Mouse (Mus musculus): ENCODE data around the gene Ulk4.

- TF ChIP-seq CTCF (conservative IDR thresholded peaks at IDR 0.05; ENCODE audit: low read length) (no peak), NANOG (IDR thresholded peaks at IDR 0.05; ENCODE audit: borderline replicate concordance, low read length) (no peak), POU5F1 (IDR thresholded peaks at IDR 0.05; ENCODE audit: borderline replicate concordance, low read length) (no peak)
Observed at GRCm38 (mm10) chr9:120961466-120961865, 315.5 kb downstream of the Ulk4 start.

All from E14TG2a.4 (cell line).